Mouse (Mus musculus) layer of hippocampus, adult 9-11 months (tissue): ENCODE results near the gene Zic4.

Experiments used
- DNase-seq: peaks from one replicate; pipeline ENCODE4 v3.0.0; 2022

Zic4 gene

GRCm38 (mm10) chr9:91364127-91364970, 2.1 kb downstream of the Zic4 start:
- no peak for DNase-seq

GRCm38 (mm10) chr9:91364971-91365501, 2.8 kb downstream of the Zic4 start:
- no peak for DNase-seq

GRCm38 (mm10) chr9:91365664-91366063, 3.5 kb downstream of the Zic4 start, which contains the start of gene Zic1:
Gene Zic1, minus strand, starts transcription at chr9:91365810.
- no peak for DNase-seq

GRCm38 (mm10) chr9:91366226-91366998, 4.2 kb downstream of the Zic4 start:
- no peak for DNase-seq

GRCm38 (mm10) chr9:91366999-91367811, 5.0 kb downstream of the Zic4 start:
- no peak for DNase-seq

- no peak for DNase-seq
Observed at GRCm38 (mm10) chr9:91368150-91368549, 5.9 kb downstream of the Zic4 start.

- no peak for DNase-seq
Observed at GRCm38 (mm10) chr9:91368946-91369292, 6.7 kb downstream of the Zic4 start.

GRCm38 (mm10) chr9:91369293-91369991, 7.2 kb downstream of the Zic4 start:
- no peak for DNase-seq

GRCm38 (mm10) chr9:91370191-91370708, 8.0 kb downstream of the Zic4 start:
- DNase-seq = no peak

- no peak for DNase-seq
Observed at GRCm38 (mm10) chr9:91371011-91371410, 8.8 kb downstream of the Zic4 start.

- DNase-seq = no peak
Observed at GRCm38 (mm10) chr9:91371608-91372007, 9.4 kb downstream of the Zic4 start.

- DNase-seq = no peak
Observed at GRCm38 (mm10) chr9:91373811-91374575, 11.8 kb downstream of the Zic4 start.

- DNase-seq = no peak
Observed at GRCm38 (mm10) chr9:91374665-91375064, 12.5 kb downstream of the Zic4 start.

GRCm38 (mm10) chr9:91377036-91377872, 15.0 kb downstream of the Zic4 start:
- no peak for DNase-seq

GRCm38 (mm10) chr9:91377873-91378150, 15.6 kb downstream of the Zic4 start:
- DNase-seq = no peak

- DNase-seq = no peak
Observed at GRCm38 (mm10) chr9:91378411-91379299, 16.4 kb downstream of the Zic4 start.

GRCm38 (mm10) chr9:91379300-91379635, 17.1 kb downstream of the Zic4 start:
- no peak for DNase-seq

GRCm38 (mm10) chr9:91379781-91380457, 17.7 kb downstream of the Zic4 start:
- no peak for DNase-seq

- DNase-seq = no peak
Observed at GRCm38 (mm10) chr9:91380458-91380914, 18.3 kb downstream of the Zic4 start.
